Comparison of ENCODE assay signal across 28 mouse cellular contexts in the genomic region with DNA sequence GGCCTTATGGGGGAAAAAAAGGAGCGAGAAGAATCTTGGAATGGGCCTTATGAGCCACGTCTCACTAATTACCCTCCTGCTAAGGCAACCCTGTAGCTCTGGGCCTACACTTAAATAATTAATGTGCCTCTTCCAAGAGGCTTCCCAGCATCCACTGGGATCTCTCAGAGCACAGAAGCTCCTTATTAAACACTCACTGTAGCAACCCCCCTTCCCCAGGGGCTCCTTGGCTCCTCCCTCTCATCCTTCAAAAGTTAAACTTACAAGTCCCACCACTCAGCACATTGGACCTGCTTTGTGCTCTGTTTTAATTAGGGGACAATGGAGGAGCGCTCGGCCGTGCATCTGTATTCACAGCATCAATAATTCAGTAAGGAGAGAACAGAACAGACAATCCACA.
DNase-seq lines count a peak whose midpoint lies in the region; ATAC-seq and TF ChIP-seq lines count a peak whose summit lies in the region.
"Had no signal": no experiment of that assay in that cellular context is flagged by ENCODE, and none has a peak within 500 bp of the region (broad histone marks: within the 10 kb centered on the region; RNA-seq: fewer than 3 reads in every experiment).

No protein-coding gene starts in this region.

- TF ChIP-seq POLR2A in brain, embryonic 14.5 days (IDR thresholded peaks at IDR 0.05; ENCODE audit: borderline replicate concordance, extremely low read depth, insufficient read depth, insufficient read length, poor library complexity, severe bottlenecking) = no peak
- TF ChIP-seq POLR2A in heart, adult 2 months (IDR thresholded peaks at IDR 0.05; ENCODE audit: insufficient read depth, low read depth, low read length) = no peak

- H3K36me3 ChIP-seq in forebrain, embryonic 10.5 days (replicated peaks) = no peaks in the 10 kb centered on the region
- H3K36me3 ChIP-seq in forebrain, embryonic 15.5 days = no peaks in the 10 kb centered on the region
- no peaks in the 10 kb centered on the region for H3K36me3 ChIP-seq in midbrain, embryonic 12.5 days
- no peaks in the 10 kb centered on the region for H3K36me3 ChIP-seq in midbrain, embryonic 16.5 days (ENCODE audit: control insufficient read depth, insufficient read depth, low read length)
- H3K36me3 ChIP-seq in hindbrain, embryonic 14.5 days (replicated peaks; ENCODE audit: control insufficient read depth, insufficient read depth) = no peaks in the 10 kb centered on the region
- no peaks in the 10 kb centered on the region for H3K36me3 ChIP-seq in heart, adult 2 months (ENCODE audit: control insufficient read depth, insufficient read depth, low read length)
- H3K36me3 ChIP-seq: embryonic facial prominence, embryonic 13.5 days; heart, embryonic 13.5 days; kidney, embryonic 15.5 days; limb, embryonic 12.5 days; stomach, embryonic 15.5 days had no signal

- no peaks in the 10 kb centered on the region for H3K27me3 ChIP-seq in forebrain, embryonic 10.5 days (ENCODE audit: poor library complexity, severe bottlenecking)
- no peaks in the 10 kb centered on the region for H3K27me3 ChIP-seq in forebrain, embryonic 15.5 days
- H3K27me3 ChIP-seq in midbrain, embryonic 12.5 days = no peaks in the 10 kb centered on the region
- no peaks in the 10 kb centered on the region for H3K27me3 ChIP-seq in midbrain, embryonic 16.5 days (ENCODE audit: control insufficient read depth, insufficient read depth, low read depth, low read length)
- H3K27me3 ChIP-seq in hindbrain, embryonic 14.5 days (ENCODE audit: control insufficient read depth, insufficient read depth, low read length) = no peaks in the 10 kb centered on the region
- no peaks in the 10 kb centered on the region for H3K27me3 ChIP-seq in heart, adult 2 months (ENCODE audit: control insufficient read depth, insufficient read depth, low read length)
- H3K27me3 ChIP-seq: embryonic facial prominence, embryonic 13.5 days; heart, embryonic 13.5 days; kidney, embryonic 15.5 days; limb, embryonic 12.5 days; stomach, embryonic 15.5 days had no signal

- TF ChIP-seq CTCF in brain, embryonic 14.5 days (IDR thresholded peaks at IDR 0.05; ENCODE audit: borderline replicate concordance, extremely low read depth, insufficient read depth, insufficient read length) = no peak
- TF ChIP-seq CTCF in heart, adult 2 months (IDR thresholded peaks at IDR 0.05) = no peak

- H3K9me3 ChIP-seq in forebrain, embryonic 10.5 days = peaks cover 4% of the 10 kb centered on the region; the same call in 1 of the 2 replicates
- no peaks in the 10 kb centered on the region for H3K9me3 ChIP-seq in forebrain, embryonic 15.5 days
- no peaks in the 10 kb centered on the region for H3K9me3 ChIP-seq in midbrain, embryonic 12.5 days
- H3K9me3 ChIP-seq in midbrain, embryonic 16.5 days (replicated peaks; ENCODE audit: control insufficient read depth, low read length, poor library complexity, severe bottlenecking) = peaks cover 7% of the 10 kb centered on the region; the same call in 1 of the 2 replicates
- peaks cover 13% of the 10 kb centered on the region for H3K9me3 ChIP-seq in hindbrain, embryonic 14.5 days (ENCODE audit: control insufficient read depth, low read length)
- H3K9me3 ChIP-seq: embryonic facial prominence, embryonic 13.5 days; kidney, embryonic 15.5 days; limb, embryonic 12.5 days; stomach, embryonic 15.5 days had no signal

- no peak for TF ChIP-seq EP300 in heart, adult 2 months (IDR thresholded peaks at IDR 0.05; ENCODE audit: insufficient read depth, low read depth, low read length)

- no peak overlapping the region for H3K4me2 ChIP-seq in forebrain, embryonic 15.5 days (replicated peaks)
- no peak overlapping the region for H3K4me2 ChIP-seq in midbrain, embryonic 12.5 days (replicated peaks)
- no peak overlapping the region for H3K4me2 ChIP-seq in midbrain, embryonic 16.5 days (ENCODE audit: low read length)
- H3K4me2 ChIP-seq in hindbrain, embryonic 14.5 days (replicated peaks) = no peak overlapping the region
- H3K4me2 ChIP-seq: embryonic facial prominence, embryonic 13.5 days; heart, embryonic 13.5 days; kidney, embryonic 15.5 days; limb, embryonic 12.5 days; liver, embryonic 11.5 days; stomach, embryonic 15.5 days had no signal

- DNase-seq in forebrain, embryonic 10.5 days (ENCODE audit: extremely low spot score, low spot score) = no peak
- DNase-seq in brain, embryonic 14.5 days (ENCODE audit: low read depth) = peak; percentile 83
- DNase-seq in hindbrain, embryonic 14.5 days (ENCODE audit: low spot score) = no peak
- DNase-seq in heart, adult 2 months = no peak
- no peak for DNase-seq in testis, postnatal 10 days (ENCODE audit: low spot score)
- DNase-seq: adrenal gland, postnatal 25 days; cerebellum, adult 9-10 months; gastrocnemius, postnatal 14 days; heart, adult 11 months; heart, postnatal 14 days; kidney, adult 11 months; kidney, postnatal 36 days; layer of hippocampus, postnatal 36 days; liver, postnatal 0 days; right cerebral cortex, adult 18-20 months; thymus, adult 18-20 months; thymus, postnatal 36 days had no signal

- no peaks in the 10 kb centered on the region for H3K79me2 ChIP-seq in heart, adult 2 months (replicated peaks; ENCODE audit: control insufficient read depth, insufficient read depth, low read length)

- no peak overlapping the region for H3K4me3 ChIP-seq in forebrain, embryonic 10.5 days
- H3K4me3 ChIP-seq in forebrain, embryonic 15.5 days = no peak overlapping the region
- H3K4me3 ChIP-seq in midbrain, embryonic 12.5 days = no peak overlapping the region
- H3K4me3 ChIP-seq in midbrain, embryonic 16.5 days (ENCODE audit: low read depth, low read length) = no peak overlapping the region
- no peak overlapping the region for H3K4me3 ChIP-seq in hindbrain, embryonic 14.5 days (replicated peaks; ENCODE audit: low read length)
- H3K4me3 ChIP-seq in heart, adult 2 months = no peak overlapping the region
- H3K4me3 ChIP-seq: embryonic facial prominence, embryonic 13.5 days; heart, embryonic 13.5 days; kidney, embryonic 15.5 days; limb, embryonic 12.5 days; stomach, embryonic 15.5 days had no signal

- no peak for ATAC-seq in forebrain, embryonic 15.5 days (replicated peaks)
- ATAC-seq in midbrain, embryonic 12.5 days (ENCODE audit: low FRiP score, low read depth) = 0 out of 2 replicates have a peak, but pooled peaks have one; percentile 44
- ATAC-seq in midbrain, embryonic 16.5 days = no peak
- 0 out of 2 replicates have a peak, but pooled peaks have one; percentile 57 for ATAC-seq in hindbrain, embryonic 14.5 days (ENCODE audit: low FRiP score)
- ATAC-seq: liver, postnatal 0 days; lung, postnatal 0 days had no signal

- 0 out of 2 replicates have a peak overlapping the region, but pooled peaks have one; percentile 41 for H3K27ac ChIP-seq in forebrain, embryonic 10.5 days
- no peak overlapping the region for H3K27ac ChIP-seq in forebrain, embryonic 15.5 days (replicated peaks)
- no peak overlapping the region for H3K27ac ChIP-seq in midbrain, embryonic 12.5 days (replicated peaks)
- H3K27ac ChIP-seq in midbrain, embryonic 16.5 days (ENCODE audit: low read length) = no peak overlapping the region
- no peak overlapping the region for H3K27ac ChIP-seq in hindbrain, embryonic 14.5 days
- H3K27ac ChIP-seq in heart, adult 2 months = no peak overlapping the region
- H3K27ac ChIP-seq: embryonic facial prominence, embryonic 13.5 days; heart, embryonic 13.5 days; kidney, embryonic 15.5 days; limb, embryonic 12.5 days; macrophage; stomach, embryonic 15.5 days had no signal

- 60% methylated on average over 5 of the region's 5 CpGs for WGBS in forebrain, embryonic 10.5 days
- 12% methylated on average over 5 of the region's 5 CpGs for WGBS in forebrain, embryonic 15.5 days
- WGBS in midbrain, embryonic 12.5 days = 54% methylated on average over 5 of the region's 5 CpGs
- 46% methylated on average over 5 of the region's 5 CpGs for WGBS in midbrain, embryonic 16.5 days
- WGBS in hindbrain, embryonic 14.5 days = 26% methylated on average over 5 of the region's 5 CpGs
- 76% methylated on average over 5 of the region's 5 CpGs for WGBS in heart, adult 2 months

- peaks cover 24% of the 10 kb centered on the region for H3K4me1 ChIP-seq in forebrain, embryonic 10.5 days
- peaks cover 9% of the 10 kb centered on the region for H3K4me1 ChIP-seq in forebrain, embryonic 15.5 days
- peaks cover 16% of the 10 kb centered on the region; the same call in 1 of the 2 replicates for H3K4me1 ChIP-seq in midbrain, embryonic 12.5 days
- peaks cover 4% of the 10 kb centered on the region; the same call in 1 of the 2 replicates for H3K4me1 ChIP-seq in midbrain, embryonic 16.5 days (ENCODE audit: control insufficient read depth, insufficient read depth, low read length)
- H3K4me1 ChIP-seq in hindbrain, embryonic 14.5 days (replicated peaks; ENCODE audit: control insufficient read depth, insufficient read depth, low read length) = no peaks in the 10 kb centered on the region; the same call in 1 of the 2 replicates
- no peaks in the 10 kb centered on the region for H3K4me1 ChIP-seq in heart, adult 2 months (ENCODE audit: control insufficient read depth, insufficient read depth, low read length)
- H3K4me1 ChIP-seq: embryonic facial prominence, embryonic 13.5 days; heart, embryonic 13.5 days; kidney, embryonic 15.5 days; limb, embryonic 12.5 days; stomach, embryonic 15.5 days had no signal

- intact Hi-C loops in heart, adult 2 months (cut with DNase I) = no loop called here

- no peak overlapping the region for H3K9ac ChIP-seq in forebrain, embryonic 15.5 days (replicated peaks)
- H3K9ac ChIP-seq in midbrain, embryonic 12.5 days (replicated peaks) = no peak overlapping the region
- no peak overlapping the region for H3K9ac ChIP-seq in midbrain, embryonic 16.5 days (ENCODE audit: low read depth, low read length)
- H3K9ac ChIP-seq in hindbrain, embryonic 14.5 days = no peak overlapping the region
- no peak overlapping the region for H3K9ac ChIP-seq in heart, adult 2 months (ENCODE audit: low read depth, low read length)
- H3K9ac ChIP-seq: embryonic facial prominence, embryonic 13.5 days; heart, embryonic 13.5 days; kidney, embryonic 15.5 days; limb, embryonic 12.5 days; liver, postnatal 0 days; stomach, embryonic 15.5 days had no signal

Comparison
In these comparisons a context has a peak if more than half of its experiments do, and no peak if none do; other contexts are left out.
1. ATAC-seq: peak in midbrain, embryonic 12.5 days (single experiment) and hindbrain, embryonic 14.5 days (single experiment); none in forebrain, embryonic 15.5 days (single experiment) and midbrain, embryonic 16.5 days (single experiment).